Mouse (Mus musculus): Measurements from ENCODE around the gene Mrpl38. TPM values are rescaled to one million over a fixed set of nuclear protein-coding genes. Genes with fewer than 3 reads are reported as not detected.
"Not testable (repeated sequence)": the region's sequence is repeated elsewhere in the genome, so short reads cannot be mapped to it uniquely, and the experiment has no call there.

Gene Mrpl38
- total RNA-seq, 2 experiments from 2014 or later = 52.2 to 54.6 TPM

DNA sequence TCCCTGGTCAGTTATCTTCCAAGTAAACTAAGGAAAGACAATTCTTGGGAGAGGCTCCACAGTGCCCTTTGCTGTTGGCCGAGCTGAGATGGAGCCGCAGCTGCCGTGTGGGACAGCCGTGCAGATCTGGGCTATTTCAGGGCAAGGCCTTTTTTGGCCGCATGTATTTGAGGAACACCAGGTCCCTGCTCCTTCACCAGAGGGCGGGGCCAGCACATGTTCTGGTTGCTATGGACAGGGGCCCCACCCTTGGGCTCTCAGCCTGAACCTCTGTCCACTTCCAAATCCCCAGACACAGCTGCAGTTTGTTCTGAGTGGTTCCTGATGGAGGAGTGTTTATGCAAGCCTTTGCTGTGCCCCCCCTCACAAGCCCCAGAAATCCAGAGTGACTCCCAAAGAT is 38.3 kb downstream of the Mrpl38 start:
- no peak for DNase-seq (ENCODE audit: extremely low spot score in 1 of 2, low spot score in 2 of 2)
- intact Hi-C loops (cut with DNase I) = no loop called here

- DNase-seq (ENCODE audit: extremely low spot score in 1 of 2, low spot score in 2 of 2) = no peak
- intact Hi-C loops (cut with DNase I) = no loop called here
These were observed 39.2 kb downstream of the Mrpl38 start for GRCm38 (mm10) chr11:116099462-116099861.

DNA sequence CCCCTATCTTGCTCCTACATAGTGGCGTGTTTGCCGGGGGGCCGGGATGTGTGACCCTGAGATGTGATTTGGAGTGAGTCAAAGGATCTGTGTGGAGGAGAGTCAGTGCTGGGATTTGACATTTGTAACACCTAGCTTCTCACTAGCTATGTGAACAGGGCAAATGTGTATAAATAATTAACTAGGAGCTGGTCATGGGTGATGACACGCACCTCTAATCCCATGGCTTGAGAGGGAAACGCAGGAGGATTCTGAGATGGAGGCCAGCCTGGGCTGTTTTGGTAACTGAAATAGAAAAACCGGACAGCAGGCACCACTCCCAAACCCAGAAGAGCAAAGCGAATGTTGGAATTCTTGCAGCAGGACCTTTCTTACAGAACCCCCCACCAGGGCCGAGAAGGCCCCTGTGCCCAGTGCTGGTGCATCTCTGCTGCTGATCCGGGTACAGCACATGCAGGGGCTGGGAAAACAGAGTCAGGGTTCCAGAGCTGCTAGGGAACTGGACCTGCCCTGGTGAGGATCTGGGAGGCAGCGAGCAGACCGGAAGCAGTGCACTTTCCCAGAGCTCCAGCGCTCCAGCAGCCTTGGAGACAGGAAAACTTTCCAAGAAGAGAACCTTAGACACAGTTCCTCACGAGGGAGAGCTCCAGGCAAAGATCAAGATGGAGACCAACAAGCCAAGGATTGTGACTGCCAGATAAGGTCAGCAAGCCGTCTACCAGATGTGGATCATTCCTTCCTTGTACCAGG is 39.8 kb downstream of the Mrpl38 start:
- intact Hi-C loops (cut with DNase I) = no loop called here
- DNase-seq (ENCODE audit: extremely low spot score in 1 of 2, low spot score in 2 of 2) = no peak

DNA sequence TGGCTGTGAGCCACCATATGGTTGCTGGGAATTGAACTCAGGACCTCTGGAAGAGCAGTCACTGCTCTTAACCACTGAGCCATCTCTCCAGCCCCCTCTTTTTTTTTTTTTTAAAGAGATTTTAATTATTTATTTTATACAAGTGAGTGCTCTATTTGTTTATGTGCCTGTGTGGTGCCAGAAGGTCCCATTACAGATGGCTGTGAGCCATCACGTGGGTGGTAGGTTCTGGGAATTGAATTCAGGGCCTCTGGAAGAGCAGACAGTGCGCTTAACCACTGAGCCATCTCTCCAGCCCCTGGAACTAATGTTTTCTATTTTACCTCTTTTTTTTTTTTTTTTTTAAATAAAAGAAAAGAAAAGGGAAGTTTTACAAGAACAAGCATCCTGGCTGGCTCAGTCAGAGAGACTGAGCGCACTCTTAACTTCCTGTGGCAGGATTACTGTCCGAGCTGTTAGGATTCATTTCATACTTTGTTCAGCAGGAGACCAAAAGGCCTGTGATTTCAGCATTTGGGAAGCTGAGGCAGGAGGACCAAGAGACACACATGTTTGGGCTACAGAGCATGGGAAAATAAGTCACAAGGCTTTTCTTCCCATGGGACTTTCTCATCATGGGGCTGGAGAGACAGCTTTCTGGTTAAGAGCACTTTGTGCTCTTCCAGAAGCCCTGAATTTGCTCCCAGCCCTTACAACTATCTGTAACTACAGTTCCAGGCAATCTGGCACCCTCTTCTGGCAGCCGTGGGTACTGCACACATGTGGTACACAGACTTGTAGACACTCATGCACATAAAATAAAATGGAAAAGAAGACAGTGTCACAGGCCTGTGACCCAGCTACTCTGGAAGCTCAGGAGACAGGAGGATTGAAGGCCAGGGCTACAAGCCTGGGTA is 42.2 kb downstream of the Mrpl38 start:
- intact Hi-C loops (cut with DNase I) = no loop called here
- DNase-seq (ENCODE audit: extremely low spot score in 1 of 2, low spot score in 2 of 2) = no peak

DNA sequence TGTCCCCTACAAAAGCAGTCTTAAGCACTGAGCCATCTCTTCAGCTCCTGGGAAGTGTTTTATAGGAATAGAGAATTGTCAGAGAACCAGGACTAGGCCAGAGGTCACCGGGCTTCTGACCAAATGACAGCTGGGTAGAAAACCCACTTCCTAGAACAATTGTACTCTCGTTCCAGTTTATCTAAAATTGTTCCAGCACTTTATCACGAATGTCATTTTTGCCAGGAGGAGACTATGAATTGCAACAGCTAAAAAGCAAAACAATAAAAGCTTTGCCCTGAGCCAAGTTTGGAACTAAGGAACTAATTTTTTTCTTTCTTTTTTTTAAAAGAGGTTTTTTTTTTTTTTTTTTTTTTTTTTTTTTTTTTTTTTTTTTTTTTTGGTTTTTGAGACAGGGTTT is 43.1 kb downstream of the Mrpl38 start:
- no peak for DNase-seq (ENCODE audit: extremely low spot score in 1 of 2, low spot score in 2 of 2)
- intact Hi-C loops (cut with DNase I) = no loop called here

- intact Hi-C loops (cut with DNase I) = no loop called here
These were observed 44.7 kb downstream of the Mrpl38 start for GRCm38 (mm10) chr11:116093771-116094565.

DNA sequence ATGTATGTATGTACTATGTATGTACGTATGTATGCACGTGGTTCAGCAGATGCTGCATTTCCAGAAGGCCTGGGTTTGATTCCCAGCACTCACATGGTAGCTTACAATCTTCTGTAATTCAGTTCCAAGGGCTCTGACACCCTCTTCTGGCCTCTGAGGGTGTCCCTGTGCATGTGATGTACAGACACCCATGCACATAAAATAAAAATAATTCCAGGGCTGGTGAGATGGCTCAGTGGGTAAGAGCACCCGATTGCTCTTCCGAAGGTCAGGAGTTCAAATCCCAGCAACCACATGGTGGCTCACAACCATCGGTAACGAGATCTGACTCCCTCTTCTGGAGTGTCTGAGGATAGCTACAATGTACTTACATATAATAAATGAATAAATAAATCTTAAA is 45.7 kb downstream of the Mrpl38 start:
- DNase-seq (ENCODE audit: extremely low spot score in 1 of 2, low spot score in 2 of 2); intact Hi-C loops (cut with DNase I): not testable (repeated sequence)

More at GRCm38 (mm10) chr11:116093771-116094565, 44.7 kb downstream of the Mrpl38 start:
- DNase-seq (ENCODE audit: extremely low spot score in 1 of 2, low spot score in 2 of 2) = no peak

- DNase-seq (ENCODE audit: extremely low spot score in 1 of 2, low spot score in 2 of 2) = no peak
- intact Hi-C loops (cut with DNase I) = no loop called here
These were observed 47.1 kb downstream of the Mrpl38 start for GRCm38 (mm10) chr11:116091591-116091990.

DNA sequence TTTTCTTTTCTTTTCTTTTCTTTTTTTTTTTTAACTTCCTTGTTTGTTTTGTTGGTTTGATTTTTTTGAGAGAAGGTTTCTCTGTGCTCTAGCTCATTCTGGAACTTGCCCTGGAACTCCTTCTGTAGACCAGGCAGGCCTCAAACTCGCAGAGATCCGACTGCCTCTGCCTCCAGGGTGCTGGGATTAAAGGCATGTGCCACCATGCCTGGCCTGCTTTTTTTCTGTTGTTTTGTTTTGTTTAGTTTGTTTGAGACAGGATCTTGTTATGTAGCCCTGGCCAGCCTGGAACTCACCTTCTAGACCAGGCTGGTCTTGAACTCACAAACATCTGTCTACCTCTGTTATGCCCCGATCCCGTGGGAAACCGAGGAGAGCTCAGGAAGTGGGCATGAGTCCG is 49.1 kb downstream of the Mrpl38 start:
- DNase-seq (ENCODE audit: extremely low spot score in 1 of 2, low spot score in 2 of 2) = no peak
- intact Hi-C loops (cut with DNase I) = loop anchor here (5.0 kb wide), 1 partner anchor 57 kb away; the partner anchor contains the start of gene Unk

GRCm38 (mm10) chr11:116088741-116089394 is 49.8 kb downstream of the Mrpl38 start:
- no peak for DNase-seq (ENCODE audit: extremely low spot score in 1 of 2, low spot score in 2 of 2)
- intact Hi-C loops (cut with DNase I) = loop anchor here (5.0 kb wide), 1 partner anchor 57 kb away; the partner anchor contains the start of gene Unk

DNA sequence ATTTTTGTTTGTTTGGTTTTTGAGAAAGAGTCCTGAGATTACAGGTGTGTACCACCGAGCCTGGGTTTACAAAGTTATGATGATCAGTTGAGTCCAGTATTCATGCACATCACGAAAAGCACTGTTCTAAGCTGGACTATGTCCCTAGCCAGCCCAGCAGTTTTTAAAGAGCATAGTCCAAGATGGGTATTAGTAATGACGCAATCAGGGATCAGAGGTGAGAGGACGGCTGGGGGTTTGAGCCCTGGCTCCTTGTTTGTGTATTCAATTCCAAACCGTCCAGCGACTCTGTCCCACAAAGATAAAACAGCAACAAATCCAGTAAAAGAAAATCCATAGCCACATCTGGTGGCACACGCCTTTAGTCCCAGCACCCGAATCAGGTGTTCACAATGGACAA is 50.5 kb downstream of the Mrpl38 start:
- intact Hi-C loops (cut with DNase I) = loop anchor here (5.0 kb wide), 1 partner anchor 56 kb away; the partner anchor contains the start of gene Unk

DNA sequence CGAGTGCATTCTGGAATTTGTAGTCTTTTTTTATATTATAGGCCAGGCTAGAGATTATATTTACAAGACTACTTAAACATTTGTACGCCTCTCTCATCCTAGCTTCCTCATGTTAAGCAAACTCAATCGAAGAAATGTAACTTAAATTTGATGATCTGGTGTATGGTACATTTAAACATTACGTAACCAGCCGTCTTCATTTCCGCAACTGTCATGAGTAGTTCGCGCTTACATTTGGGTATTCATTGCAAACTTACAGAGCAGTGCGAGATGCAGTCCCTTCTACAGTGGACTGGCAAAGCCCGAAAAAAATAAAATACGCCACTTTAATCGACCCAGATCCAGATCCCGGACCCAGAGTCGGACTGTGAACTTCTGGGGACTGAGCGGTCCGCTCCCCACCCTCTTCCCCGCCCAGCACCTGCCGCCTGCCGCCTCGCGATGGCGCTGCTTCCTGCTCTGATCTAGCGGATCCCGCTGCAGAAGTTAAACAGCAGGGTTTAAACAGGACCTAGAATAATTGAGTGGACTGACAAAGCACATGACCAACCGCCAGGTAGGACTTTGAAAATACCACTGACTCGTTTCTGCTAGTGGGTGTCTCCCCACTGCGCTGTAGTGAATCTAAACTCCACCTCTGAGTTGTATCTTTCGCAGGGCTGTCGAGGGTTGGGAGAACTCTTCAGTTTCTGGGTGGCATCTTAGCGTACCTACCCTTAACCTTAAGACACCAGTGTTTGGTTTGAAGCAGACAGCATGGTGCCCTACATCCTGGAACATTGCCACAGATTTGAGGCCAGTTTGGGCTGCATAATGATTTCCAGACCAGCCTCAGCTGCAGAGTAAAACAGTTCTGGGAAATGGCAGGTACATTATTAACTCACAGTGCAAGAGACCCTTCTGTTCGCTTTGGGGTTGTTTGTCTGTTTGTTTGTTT is 51.2 kb downstream of the Mrpl38 start:
- intact Hi-C loops (cut with DNase I) = loop anchor here (2.0 to 5.0 kb wide), 2 partner anchors 43 to 55 kb away; partner anchors contain the start of genes Trim65 and Unk

More for the DNA sequence above, 50.5 kb downstream of the Mrpl38 start:
- DNase-seq (ENCODE audit: extremely low spot score in 1 of 2, low spot score in 2 of 2) = no peak

DNA sequence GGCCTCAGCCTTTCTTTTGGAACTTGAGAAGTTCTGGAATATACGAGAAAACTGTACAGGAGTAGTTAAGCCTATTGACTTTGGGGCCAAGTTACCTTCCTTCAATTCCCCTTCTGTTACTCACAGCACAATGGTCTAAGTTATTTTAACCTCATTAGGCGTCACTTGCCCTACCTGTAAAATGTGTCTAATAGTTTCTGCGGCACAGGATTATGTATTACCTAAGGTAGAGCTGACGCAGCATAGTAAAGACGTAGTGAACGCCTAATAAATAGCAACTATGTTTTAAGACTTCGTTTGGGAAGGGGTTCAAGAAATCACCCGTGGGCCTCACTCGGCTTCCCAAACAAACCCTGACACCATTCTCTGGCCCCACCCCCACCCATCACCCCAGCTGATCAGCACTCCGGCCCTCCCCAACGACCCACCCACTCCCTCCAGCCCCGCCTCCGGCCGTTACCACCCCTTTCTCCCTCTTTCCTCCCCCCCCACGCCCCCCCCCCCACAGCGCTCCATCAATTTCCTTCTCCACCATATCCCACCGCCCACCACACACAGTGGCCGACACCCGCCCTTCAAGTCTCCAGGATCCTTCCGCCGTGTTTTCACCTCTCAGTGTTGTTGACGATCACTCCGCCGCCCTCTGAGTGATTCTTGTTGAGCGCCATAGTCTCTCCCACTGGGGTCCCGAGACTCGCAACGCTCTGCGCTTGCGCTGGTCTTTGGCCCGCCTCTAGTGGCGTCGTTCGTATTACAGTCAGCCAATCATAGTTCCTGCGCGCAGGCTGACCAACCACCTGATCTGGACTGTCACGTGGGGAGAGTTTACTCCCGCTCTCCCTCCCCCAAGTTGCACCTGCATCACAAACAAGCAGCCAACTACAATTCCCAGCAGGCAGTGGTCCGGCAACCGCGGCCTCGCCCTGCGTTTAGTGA is 52.1 kb downstream of the Mrpl38 start, which contains the start of gene Wbp2:
Gene Wbp2, minus strand, starts transcription at position 738 of the 936 bp plus-strand sequence.
- intact Hi-C loops (cut with DNase I) = loop anchor here (2.0 to 5.0 kb wide), 2 partner anchors 44 to 54 kb away; partner anchors contain the start of genes Trim65 and Unk
- peak; percentile 98 to 99 for DNase-seq (ENCODE audit: extremely low spot score in 1 of 2, low spot score in 2 of 2)

More for the DNA sequence above, 51.2 kb downstream of the Mrpl38 start:
- peak; percentile 74 to 93 for DNase-seq (ENCODE audit: extremely low spot score in 1 of 2, low spot score in 2 of 2)

GRCm38 (mm10) chr11:116084166-116084565 is 54.5 kb downstream of the Mrpl38 start:
- intact Hi-C loops (cut with DNase I) = no loop called here
- DNase-seq (ENCODE audit: extremely low spot score in 1 of 2, low spot score in 2 of 2) = no peak

GRCm38 (mm10) chr11:116083096-116083672 is 55.5 kb downstream of the Mrpl38 start:
- intact Hi-C loops (cut with DNase I) = no loop called here
- no peak for DNase-seq (ENCODE audit: extremely low spot score in 1 of 2, low spot score in 2 of 2)

All from left cerebral cortex, postnatal 10 days (tissue).